Mouse (Mus musculus) stomach, embryonic 15.5 days (tissue): ENCODE data around the gene Dclre1b. TPM values are rescaled to one million over a fixed set of nuclear protein-coding genes. Genes with fewer than 3 reads are reported as not detected.

ENCODE experiments used
- ATAC-seq: fragments of 200-750 bp; cut with Nextera tagmentation; 2 replicates; pipeline ENCODE4 v1.8.0; 2017; ENCODE audit warnings: low read depth, moderate number of reproducible peaks, moderate TSS enrichment; ENCODE audit not compliant: insufficient read depth, low FRiP score
- H3K27ac ChIP-seq: fragments of 300-500 bp; sonication (generic); 2 replicates; pipeline ENCODE4 v1.5.1; 2015; ENCODE audit warnings: mild to moderate bottlenecking, inconsistent platforms
- H3K27me3 ChIP-seq: fragments of 300-500 bp; sonication (generic); replicated peaks from 2 replicates; pipeline ENCODE4 v1.6.1; 2015; ENCODE audit warnings: inconsistent platforms
- H3K36me3 ChIP-seq: fragments of 300-500 bp; sonication (generic); 2 replicates; pipeline ENCODE4 v1.6.1; 2015; ENCODE audit warnings: inconsistent platforms
- H3K4me1 ChIP-seq: fragments of 300-500 bp; sonication (generic); 2 replicates; pipeline ENCODE4 v1.6.1; 2015; ENCODE audit warnings: inconsistent platforms
- H3K4me2 ChIP-seq: fragments of 300-500 bp; sonication (generic); 2 replicates; pipeline ENCODE4 v1.6.1; 2015; ENCODE audit warnings: mild to moderate bottlenecking, inconsistent platforms
- H3K4me3 ChIP-seq: fragments of 300-500 bp; sonication (generic); replicated peaks from 2 replicates; pipeline ENCODE4 v1.5.1; 2015; ENCODE audit warnings: inconsistent platforms
- H3K9ac ChIP-seq: fragments of 300-500 bp; sonication (generic); 2 replicates; pipeline ENCODE4 v1.6.1; 2015; ENCODE audit warnings: inconsistent platforms
- H3K9me3 ChIP-seq: fragments of 300-500 bp; sonication (generic); 2 replicates; pipeline ENCODE4 v1.6.1; 2016; ENCODE audit warnings: inconsistent platforms
- WGBS: fragments of 180-500 bp; shearing (Covaris S2); methylation state at CpG from one replicate; pipeline ENCODE4 v1.1.7; 2015; 5-methylcytosine and 5-hydroxymethylcytosine counted together
- polyA plus RNA-seq: library from polyadenylated mRNA; unstranded; fragments of >200 nt; fragmentation: Nextera tagmentation; extraction: Ambion mirVana; gene quantifications from 2 replicates; pipeline ENCODE4 v1.2.1, GENCODE M21; 2015

Dclre1b gene
- polyA plus RNA-seq, 1 experiment from 2014 or later, result 24.1 TPM

DNA sequence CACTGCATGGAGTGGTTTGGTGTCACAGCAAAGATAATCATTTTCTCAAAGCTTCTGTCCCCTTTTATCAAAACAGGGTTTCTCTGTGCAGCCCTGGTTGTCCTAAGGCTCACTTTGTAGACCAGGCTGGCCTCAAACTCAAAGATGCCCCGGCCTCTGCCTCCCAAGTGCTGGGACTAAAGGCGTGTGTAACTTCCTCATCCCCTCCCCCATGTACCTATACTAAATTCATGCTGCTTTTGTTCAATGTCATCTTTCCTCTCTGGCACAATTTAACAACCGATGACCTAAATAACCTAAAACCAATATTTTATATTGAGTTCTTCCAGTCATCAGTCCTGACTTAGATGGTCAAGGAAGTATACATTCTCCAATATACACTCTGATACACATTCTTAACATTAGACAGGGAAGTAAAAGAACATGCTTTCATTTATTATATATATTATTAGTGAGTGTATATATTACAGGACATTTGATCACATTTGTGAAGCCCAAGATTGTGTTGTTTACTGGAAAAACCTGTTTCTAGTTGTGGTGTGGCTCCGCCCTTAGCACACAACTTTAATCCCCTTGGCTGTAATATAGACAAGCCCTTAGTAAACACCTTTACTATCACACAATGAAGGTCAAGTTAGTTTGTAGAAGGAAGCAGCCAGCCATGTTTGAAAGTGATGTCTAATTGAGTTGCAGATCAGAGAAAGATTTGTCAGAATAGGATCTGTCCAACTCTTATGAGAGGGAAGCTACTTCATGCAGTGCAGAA lies 26.2 kb downstream of the Dclre1b start:
- 67% methylated on average over 4 of the region's 4 CpGs for WGBS
- no peak overlapping the region for H3K4me2 ChIP-seq
- peaks cover 11% of the 10 kb centered on the region; the same call in 1 of the 2 replicates for H3K4me1 ChIP-seq
- H3K27ac ChIP-seq, result peak overlapping the region; percentile 59; the same call in 1 of the 2 replicates
- no peak overlapping the region for H3K9ac ChIP-seq
- H3K9me3 ChIP-seq, result no peaks in the 10 kb centered on the region
- ATAC-seq, result 0 out of 2 replicates have a peak, but pooled peaks have one; percentile 22
- H3K36me3 ChIP-seq, result peaks cover 2% of the 10 kb centered on the region; the same call in 1 of the 2 replicates
- no peak overlapping the region for H3K4me3 ChIP-seq
- no peaks in the 10 kb centered on the region for H3K27me3 ChIP-seq

DNA sequence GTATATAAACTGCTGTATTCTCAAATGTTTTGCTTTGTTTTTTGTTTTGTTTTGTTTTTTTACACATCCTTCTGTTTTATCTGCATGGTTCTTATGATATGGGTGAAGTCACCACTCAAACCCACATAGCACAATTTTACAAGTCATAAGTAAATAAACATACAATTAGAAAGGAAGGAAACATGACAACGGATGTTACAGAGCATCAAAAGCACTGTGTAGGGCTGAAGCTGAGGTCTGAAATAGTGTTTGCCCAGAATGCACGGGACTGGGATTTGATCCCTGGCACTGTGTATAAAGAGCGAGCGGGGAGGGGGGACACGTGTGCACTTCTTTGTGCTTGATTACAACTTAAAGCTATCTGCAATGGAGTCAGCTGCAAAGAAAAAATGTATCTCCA lies 28.5 kb downstream of the Dclre1b start:
- no peak for ATAC-seq
- no peaks in the 10 kb centered on the region for H3K9me3 ChIP-seq
- no peak overlapping the region for H3K4me3 ChIP-seq
- H3K4me2 ChIP-seq, result no peak overlapping the region
- peaks cover 11% of the 10 kb centered on the region; the same call in 1 of the 2 replicates for H3K4me1 ChIP-seq
- WGBS, result 81% methylated on average over 5 of the region's 5 CpGs
- H3K27me3 ChIP-seq, result no peaks in the 10 kb centered on the region
- peaks cover 10% of the 10 kb centered on the region for H3K36me3 ChIP-seq
- H3K27ac ChIP-seq, result no peak overlapping the region
- no peak overlapping the region for H3K9ac ChIP-seq

DNA sequence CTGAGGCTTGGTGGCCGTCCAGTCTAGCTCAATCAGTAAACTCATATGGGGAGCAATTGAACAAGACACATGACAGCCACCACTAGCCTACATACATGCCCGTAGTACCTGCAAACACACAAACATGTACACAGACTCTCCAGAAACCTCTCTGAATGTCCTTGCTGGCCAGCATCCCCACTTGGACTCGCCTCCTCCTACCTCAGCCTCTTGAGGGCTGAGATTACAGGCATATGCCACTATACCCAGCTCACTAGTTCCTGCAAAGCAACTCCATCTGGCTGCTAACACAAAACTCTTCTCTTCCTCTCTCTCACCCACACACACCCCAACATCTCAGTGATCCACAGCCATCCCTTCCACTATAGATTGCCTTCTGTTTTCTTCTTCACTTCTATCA lies 29.0 kb downstream of the Dclre1b start:
- Histone ChIP-seq H3K4me2 (no peak overlapping the region), H3K27me3 (no peaks in the 10 kb centered on the region), H3K9ac (no peak overlapping the region), H3K36me3 (peaks cover 12% of the 10 kb centered on the region), H3K4me1 (peaks cover 11% of the 10 kb centered on the region; the same call in 1 of the 2 replicates), H3K4me3 (no peak overlapping the region), H3K9me3 (no peaks in the 10 kb centered on the region), H3K27ac (no peak overlapping the region)
- ATAC-seq, result no peak
- WGBS, result 88% methylated on average over 3 of the region's 3 CpGs

DNA sequence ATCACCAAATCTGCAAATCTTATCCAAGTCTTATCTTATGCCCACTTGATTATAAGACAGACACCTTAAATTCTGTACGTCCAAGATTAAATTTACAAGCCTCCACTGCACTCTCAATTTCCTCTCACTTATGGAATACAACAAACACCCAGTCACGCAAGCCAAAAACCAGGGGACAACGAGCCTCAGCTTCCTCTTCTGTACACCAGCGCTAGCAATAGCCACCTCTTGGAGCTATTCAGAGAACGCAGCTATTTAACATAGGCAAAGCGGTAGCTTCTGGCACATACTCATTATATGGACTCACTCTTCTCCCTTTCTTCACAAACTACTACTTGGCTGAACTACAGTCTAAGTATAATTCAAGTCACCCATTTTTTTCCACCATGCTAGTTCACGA lies 30.1 kb downstream of the Dclre1b start:
- Histone ChIP-seq H3K36me3 (peaks cover 12% of the 10 kb centered on the region), H3K9me3 (no peaks in the 10 kb centered on the region), H3K4me2 (no peak overlapping the region), H3K9ac (no peak overlapping the region), H3K4me3 (no peak overlapping the region), H3K4me1 (peaks cover 11% of the 10 kb centered on the region; the same call in 1 of the 2 replicates), H3K27me3 (no peaks in the 10 kb centered on the region), H3K27ac (no peak overlapping the region)
- WGBS, result 76% methylated on average over 7 of the region's 7 CpGs
- ATAC-seq, result no peak

DNA sequence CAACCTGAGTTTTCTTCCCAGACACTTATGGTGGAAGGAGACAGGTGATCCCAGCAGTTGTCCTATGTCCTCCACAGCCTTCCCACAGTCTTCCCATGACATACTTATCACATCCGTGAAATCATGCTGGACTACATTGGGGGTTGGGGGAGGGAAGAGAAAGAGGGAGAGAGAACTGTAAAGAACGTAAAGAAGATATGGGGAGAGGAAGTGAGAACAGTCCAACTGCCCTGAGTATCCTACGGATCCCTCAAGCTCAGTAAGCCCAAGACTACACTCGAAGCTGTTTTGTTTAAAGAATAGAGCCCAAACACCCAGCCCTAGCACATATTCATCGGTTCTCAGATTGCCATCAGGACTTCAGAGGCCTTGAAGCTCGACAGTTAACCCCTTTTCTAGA lies 30.6 kb downstream of the Dclre1b start:
- Histone ChIP-seq H3K4me1 (peaks cover 7% of the 10 kb centered on the region; the same call in 1 of the 2 replicates), H3K4me3 (no peak overlapping the region), H3K36me3 (peaks cover 15% of the 10 kb centered on the region), H3K4me2 (no peak overlapping the region), H3K27me3 (no peaks in the 10 kb centered on the region), H3K9ac (no peak overlapping the region), H3K9me3 (no peaks in the 10 kb centered on the region), H3K27ac (no peak overlapping the region)
- ATAC-seq, result no peak
- 71% methylated on average over 6 of the region's 6 CpGs for WGBS

DNA sequence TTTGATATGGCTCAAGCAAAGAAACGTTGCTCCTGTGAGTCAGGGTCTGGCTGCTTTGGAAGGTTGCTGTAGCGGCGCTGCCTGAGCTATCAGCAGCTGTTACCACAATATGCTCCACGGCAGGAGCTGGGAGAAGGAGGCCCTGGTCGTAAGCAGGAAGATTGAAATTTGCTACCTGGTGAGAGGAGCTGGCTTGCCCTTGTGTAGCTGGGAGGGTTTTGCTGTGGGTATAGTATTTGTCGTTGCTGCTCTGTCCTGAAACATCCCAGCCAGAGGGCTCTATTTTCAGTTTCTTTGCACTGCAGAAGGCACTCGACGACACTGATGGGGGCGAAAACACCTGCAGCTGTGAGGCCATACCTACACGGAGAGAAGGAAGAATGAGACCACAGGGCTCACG lies 31.3 kb downstream of the Dclre1b start:
- H3K4me2 ChIP-seq, result no peak overlapping the region
- no peak for ATAC-seq
- H3K36me3 ChIP-seq, result peaks cover 15% of the 10 kb centered on the region
- no peaks in the 10 kb centered on the region for H3K9me3 ChIP-seq
- H3K4me1 ChIP-seq, result peaks cover 3% of the 10 kb centered on the region
- no peaks in the 10 kb centered on the region for H3K27me3 ChIP-seq
- H3K4me3 ChIP-seq, result no peak overlapping the region
- H3K27ac ChIP-seq, result no peak overlapping the region
- WGBS, result 87% methylated on average over 11 of the region's 11 CpGs
- no peak overlapping the region for H3K9ac ChIP-seq

DNA sequence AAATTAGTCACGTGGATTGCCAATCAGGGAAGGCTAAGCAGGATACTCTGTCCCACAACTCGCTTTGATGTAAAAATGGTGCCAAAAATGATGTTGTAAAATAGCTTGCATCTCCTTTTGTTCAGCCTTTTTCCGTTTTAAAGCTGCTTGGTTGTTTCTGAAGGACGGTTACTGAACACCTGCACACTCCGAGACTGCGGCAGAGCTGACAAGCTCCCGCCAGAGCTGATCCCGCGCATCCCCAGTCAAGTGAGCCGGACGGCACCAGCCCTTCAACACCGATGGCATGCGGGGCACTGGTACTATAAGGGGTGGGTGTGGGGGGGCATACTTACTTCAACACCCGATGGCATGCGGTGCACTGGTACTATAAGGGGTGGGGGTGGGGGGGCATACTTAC lies 35.2 kb downstream of the Dclre1b start:
- no peaks in the 10 kb centered on the region for H3K27me3 ChIP-seq
- no peak for ATAC-seq
- no peaks in the 10 kb centered on the region for H3K9me3 ChIP-seq
- H3K4me2 ChIP-seq, result no peak overlapping the region
- peaks cover 4% of the 10 kb centered on the region; the same call in 1 of the 2 replicates for H3K4me1 ChIP-seq
- H3K36me3 ChIP-seq, result peaks cover 15% of the 10 kb centered on the region
- H3K9ac ChIP-seq, result no peak overlapping the region
- H3K27ac ChIP-seq, result no peak overlapping the region
- WGBS, result 88% methylated on average over 15 of the region's 15 CpGs
- no peak overlapping the region for H3K4me3 ChIP-seq

DNA sequence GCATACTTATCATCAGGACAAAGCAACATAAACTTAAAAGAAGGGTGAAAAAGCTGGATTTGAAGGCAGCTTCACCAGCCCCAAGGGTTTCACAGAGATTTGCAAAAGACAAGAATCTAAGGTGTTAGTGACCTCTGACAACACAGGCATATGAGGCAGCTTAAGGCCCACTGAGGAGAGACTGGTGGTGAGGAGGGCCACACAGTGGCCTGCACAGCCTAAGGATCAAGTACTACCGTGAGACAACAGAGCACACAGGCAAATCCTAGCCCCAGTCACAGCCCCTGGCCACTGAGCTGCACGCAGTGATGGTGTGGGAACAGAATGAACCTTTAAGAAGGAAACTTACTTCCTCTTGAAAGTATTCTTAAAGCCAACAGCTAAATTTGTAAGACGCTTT lies 35.7 kb downstream of the Dclre1b start:
- Histone ChIP-seq H3K27ac (no peak overlapping the region), H3K27me3 (no peaks in the 10 kb centered on the region), H3K4me1 (peaks cover 4% of the 10 kb centered on the region; the same call in 1 of the 2 replicates), H3K9me3 (no peaks in the 10 kb centered on the region), H3K9ac (no peak overlapping the region), H3K36me3 (peaks cover 15% of the 10 kb centered on the region), H3K4me2 (no peak overlapping the region), H3K4me3 (no peak overlapping the region)
- no peak for ATAC-seq
- WGBS, result 77% methylated on average over 3 of the region's 3 CpGs

DNA sequence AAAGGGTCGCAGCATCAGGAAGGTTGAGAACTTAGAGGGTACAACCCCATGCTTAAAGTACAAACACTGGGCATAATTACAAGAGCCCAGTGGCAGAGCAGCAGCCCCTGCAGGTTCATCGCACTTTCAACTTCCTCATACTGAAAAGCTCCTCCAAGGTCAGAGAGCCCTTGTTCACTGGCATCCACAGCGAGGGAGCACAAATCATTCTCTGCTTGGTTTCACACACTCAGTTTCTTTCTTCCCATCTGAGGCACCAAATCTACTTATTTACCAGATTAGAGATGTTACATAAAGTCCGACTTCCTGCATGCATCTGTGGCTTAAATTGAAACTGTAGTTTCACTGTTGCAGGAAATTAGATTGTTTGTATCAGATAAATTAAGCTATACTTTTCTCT lies 36.4 kb downstream of the Dclre1b start:
- Histone ChIP-seq H3K4me3 (no peak overlapping the region), H3K4me1 (peaks cover 4% of the 10 kb centered on the region; the same call in 1 of the 2 replicates), H3K4me2 (no peak overlapping the region), H3K9ac (no peak overlapping the region), H3K27ac (no peak overlapping the region), H3K9me3 (no peaks in the 10 kb centered on the region), H3K27me3 (no peaks in the 10 kb centered on the region), H3K36me3 (peaks cover 11% of the 10 kb centered on the region)
- no peak for ATAC-seq
- WGBS, result 71% methylated on average over 4 of the region's 4 CpGs

DNA sequence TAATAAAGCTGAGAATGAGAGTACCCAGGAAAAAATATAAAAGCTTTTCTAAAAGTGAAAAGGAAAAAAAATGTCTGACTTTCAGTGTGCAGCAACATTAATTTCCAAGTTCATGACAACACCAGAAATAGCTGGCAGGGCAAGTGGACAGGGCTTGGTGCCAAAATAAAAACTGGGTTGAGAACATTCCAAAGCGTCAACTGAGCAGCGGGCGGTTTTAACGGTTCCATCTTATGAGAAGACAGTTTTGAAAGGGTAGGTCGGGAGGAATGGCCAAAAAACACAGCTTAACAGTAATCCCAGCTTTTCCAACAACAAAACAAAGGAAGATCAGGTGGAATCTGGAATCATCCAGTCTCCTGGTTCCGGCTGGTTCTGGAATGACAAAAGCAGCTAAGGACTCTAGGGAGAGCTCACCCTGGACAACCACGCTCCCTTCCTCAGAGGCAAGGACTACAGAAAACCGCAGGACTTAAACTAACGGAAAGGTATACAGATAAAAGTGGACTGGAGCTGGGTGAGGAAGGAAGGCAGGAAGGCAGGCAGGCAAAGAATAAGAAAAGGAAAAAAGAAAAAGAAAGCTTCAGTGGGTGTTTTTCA lies 37.6 kb downstream of the Dclre1b start:
- H3K36me3 ChIP-seq, result peaks cover 5% of the 10 kb centered on the region; the same call in 1 of the 2 replicates
- WGBS, result 50% methylated on average over 9 of the region's 9 CpGs
- H3K9ac ChIP-seq, result no peak overlapping the region
- no peak overlapping the region for H3K4me2 ChIP-seq
- H3K27me3 ChIP-seq, result no peaks in the 10 kb centered on the region
- peak overlapping the region; percentile 79 for H3K27ac ChIP-seq
- peaks cover 4% of the 10 kb centered on the region; the same call in 1 of the 2 replicates for H3K4me1 ChIP-seq
- no peaks in the 10 kb centered on the region for H3K9me3 ChIP-seq
- no peak for ATAC-seq
- H3K4me3 ChIP-seq, result no peak overlapping the region

DNA sequence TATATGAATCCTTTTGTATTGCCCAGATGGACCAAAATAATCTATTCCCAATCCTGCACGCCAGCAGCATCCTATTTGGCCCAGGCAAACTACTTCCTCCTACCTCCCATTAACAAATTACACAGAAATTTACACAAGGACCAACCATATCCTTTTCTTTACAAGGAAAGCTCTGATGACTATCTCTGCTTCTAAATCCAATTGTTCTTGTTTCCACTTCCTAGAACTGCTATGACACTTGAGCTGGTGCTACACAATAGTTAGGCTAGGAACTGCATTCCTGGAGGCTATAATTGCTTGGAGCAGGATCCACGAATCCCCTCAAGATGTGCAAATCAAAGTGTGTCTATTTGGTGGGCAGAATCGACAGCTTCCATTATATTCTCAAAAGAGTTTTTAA lies 42.5 kb downstream of the Dclre1b start:
- H3K4me2 ChIP-seq, result no peak overlapping the region
- WGBS, result 81% methylated on average over 3 of the region's 3 CpGs
- no peaks in the 10 kb centered on the region for H3K27me3 ChIP-seq
- H3K9ac ChIP-seq, result no peak overlapping the region
- no peak overlapping the region for H3K4me3 ChIP-seq
- H3K9me3 ChIP-seq, result no peaks in the 10 kb centered on the region
- H3K27ac ChIP-seq, result no peak overlapping the region
- H3K36me3 ChIP-seq, result peaks cover 22% of the 10 kb centered on the region
- H3K4me1 ChIP-seq, result 0 out of 2 replicates have a peak, but pooled peaks cover 3% of the 10 kb centered on the region
- no peak for ATAC-seq

DNA sequence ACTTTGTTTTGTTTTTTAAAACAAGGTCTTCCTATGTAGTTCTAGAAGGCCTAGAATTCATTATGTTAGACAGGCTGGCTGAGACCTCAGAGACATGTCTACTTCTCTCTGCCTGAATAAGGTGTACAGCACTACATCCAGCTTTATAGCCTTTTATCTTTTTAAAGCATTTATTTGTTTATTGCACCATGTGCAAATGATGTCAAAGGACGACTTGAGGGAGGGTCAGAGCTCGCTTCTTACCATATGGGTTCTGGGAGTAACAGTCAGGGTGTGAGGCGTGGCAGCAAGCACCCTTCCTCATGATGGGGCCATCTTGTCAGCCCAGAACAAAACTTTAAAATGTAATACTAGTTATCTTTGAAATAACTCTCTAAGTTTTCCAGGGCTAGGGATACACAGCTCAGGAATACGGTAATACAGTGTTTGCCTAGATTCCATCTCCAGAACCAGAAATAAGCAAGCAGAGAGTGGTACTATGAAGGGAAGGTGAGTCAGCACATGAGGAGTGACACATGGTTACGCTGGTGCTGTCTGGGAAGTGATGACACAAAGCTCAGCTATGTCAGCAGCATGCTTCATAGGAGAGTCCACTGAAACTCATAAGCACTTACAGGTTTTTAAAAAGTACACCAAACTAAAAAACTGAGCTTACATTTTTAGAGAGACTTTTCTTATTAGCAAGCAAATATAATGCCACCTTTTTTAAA lies 49.8 kb downstream of the Dclre1b start:
- no peak overlapping the region for H3K4me2 ChIP-seq

More for the DNA sequence above, 49.8 kb downstream of the Dclre1b start:
- H3K9ac ChIP-seq, result no peak overlapping the region
- no peaks in the 10 kb centered on the region for H3K27me3 ChIP-seq
- H3K9me3 ChIP-seq, result no peaks in the 10 kb centered on the region
- ATAC-seq, result no peak
- no peak overlapping the region for H3K4me3 ChIP-seq
- H3K4me1 ChIP-seq, result no peaks in the 10 kb centered on the region
- H3K36me3 ChIP-seq, result peaks cover 40% of the 10 kb centered on the region
- no peak overlapping the region for H3K27ac ChIP-seq
- 76% methylated on average over 5 of the region's 5 CpGs for WGBS
